Mouse (Mus musculus): ENCODE data around the gene Jph4. TPM values are rescaled to one million over a fixed set of nuclear protein-coding genes. Genes with fewer than 3 reads are reported as not detected.
A peak's percentile ranks its signal among the peaks of the same experiment; 100 is the strongest.

Jph4 gene
- polyA plus RNA-seq, 1 experiment from 2014 or later = 0.18 TPM

DNA sequence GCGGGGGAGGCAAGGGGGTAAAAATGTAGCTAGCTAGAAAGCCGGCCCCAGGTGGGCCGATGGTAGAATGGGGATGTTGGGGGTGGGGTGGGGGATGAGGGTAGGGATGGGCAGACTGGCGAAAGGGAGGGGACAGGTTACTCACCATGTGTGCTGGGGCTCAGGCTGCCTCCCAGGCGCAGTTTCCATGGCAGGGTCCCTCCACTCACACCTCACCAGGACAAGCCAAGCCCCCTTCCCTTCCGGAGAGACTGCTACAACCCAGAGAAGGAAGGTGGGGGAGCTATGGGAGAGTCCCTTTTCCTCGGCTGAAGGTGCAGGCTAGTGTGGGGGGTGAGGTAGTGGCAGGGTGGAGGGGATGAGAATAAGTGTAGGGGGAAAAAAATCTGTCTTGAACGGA lies 889 bp downstream of the Jph4 start:
- H3K9ac ChIP-seq (ENCODE audit: low read length) = no peak overlapping the region
- no peaks in the 10 kb centered on the region for H3K9me3 ChIP-seq (ENCODE audit: control insufficient read depth, low read length)

DNA sequence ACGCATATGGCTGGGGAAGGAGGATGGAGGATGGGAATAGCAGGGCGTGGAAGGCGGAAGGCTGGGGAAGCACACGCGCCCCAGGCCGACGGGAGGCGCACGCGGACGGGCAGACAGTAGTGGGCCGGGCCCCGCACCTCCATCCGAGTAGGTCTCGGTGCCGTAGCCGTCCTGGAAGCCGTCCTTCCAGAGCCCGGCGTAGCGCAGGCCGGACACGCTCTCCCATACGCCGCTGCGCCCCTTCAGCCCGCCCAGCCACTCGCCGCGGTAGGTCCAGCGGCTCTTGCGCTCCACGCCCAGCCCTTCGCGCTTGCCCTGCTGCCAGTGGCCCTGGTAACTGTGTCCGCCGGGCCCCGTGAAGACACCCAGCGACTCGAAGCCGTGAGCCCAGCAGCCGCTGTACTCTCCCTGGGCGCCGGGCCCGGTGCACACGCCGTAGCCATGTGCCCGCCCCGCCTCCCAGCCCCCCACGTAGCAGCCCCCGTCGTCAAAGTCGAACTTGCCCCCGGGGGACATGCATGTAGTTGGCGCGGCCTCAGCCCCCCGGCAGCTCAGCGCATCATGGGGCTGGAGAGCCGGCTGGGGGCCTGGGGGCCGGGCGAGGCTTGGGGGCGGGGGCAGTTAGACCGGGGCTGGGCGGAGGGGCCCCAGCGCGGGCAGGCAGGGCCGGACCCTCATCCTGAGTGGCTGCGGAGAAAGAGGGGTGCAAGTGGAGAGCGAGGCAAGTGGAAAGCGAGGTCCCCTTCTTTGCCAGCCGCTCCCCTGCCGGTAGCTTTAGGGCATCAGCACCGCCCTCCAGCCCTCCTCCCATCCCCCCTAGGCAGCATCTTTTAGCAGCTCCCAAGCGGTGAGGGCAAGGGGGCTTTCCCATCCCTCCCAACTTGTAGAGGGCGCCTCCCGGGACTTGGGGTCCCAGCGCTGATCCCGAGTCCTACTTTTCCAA lies 1.7 kb downstream of the Jph4 start:
- no peak overlapping the region for H3K27ac ChIP-seq (replicated peaks in 1 of 2; ENCODE audit: control insufficient read depth in 1 of 2, insufficient read depth in 1 of 2, low read depth in 2 of 2, low read length in 2 of 2)
- H3K4me2 ChIP-seq (ENCODE audit: low read length) = peak overlapping the region; percentile 92
- no peaks in the 10 kb centered on the region for H3K36me3 ChIP-seq (ENCODE audit: control insufficient read depth, insufficient read depth, low read length)
- no peaks in the 10 kb centered on the region for H3K9me3 ChIP-seq (ENCODE audit: control insufficient read depth, low read length)
- H3K4me3 ChIP-seq (ENCODE audit: control insufficient read depth in 1 of 2, insufficient read depth in 1 of 2, low read depth in 1 of 2, low read length in 2 of 2) = peak overlapping the region; percentile 42 to 55
- peak overlapping the region; percentile 68 for H3K9ac ChIP-seq (ENCODE audit: low read length)
- under 1% methylated on average over 58 of the region's 78 CpGs for WGBS
- ATAC-seq (ENCODE audit: insufficient number of reproducible peaks, insufficient read depth, low FRiP score, low read depth) = peak; percentile 46
- peaks cover 77% of the 10 kb centered on the region for H3K27me3 ChIP-seq (ENCODE audit: control insufficient read depth, insufficient read depth, low read length)
- H3K4me1 ChIP-seq (ENCODE audit: control insufficient read depth in 2 of 2, insufficient read depth in 2 of 2, low read length in 2 of 2) = peaks cover 2 to 20% of the 10 kb centered on the region in 2 experiments; a peak in 3 of 4 replicates

More for the DNA sequence above, 889 bp downstream of the Jph4 start:
- Histone ChIP-seq H3K27me3 (ENCODE audit: control insufficient read depth, insufficient read depth, low read length) (peaks cover 69% of the 10 kb centered on the region), H3K27ac (replicated peaks in 1 of 2; ENCODE audit: control insufficient read depth in 1 of 2, insufficient read depth in 1 of 2, low read depth in 2 of 2, low read length in 2 of 2) (no peak overlapping the region), H3K36me3 (ENCODE audit: control insufficient read depth, insufficient read depth, low read length) (no peaks in the 10 kb centered on the region), H3K4me1 (ENCODE audit: control insufficient read depth in 2 of 2, insufficient read depth in 2 of 2, low read length in 2 of 2) (peaks cover 2 to 20% of the 10 kb centered on the region in 2 experiments; a peak in 3 of 4 replicates), H3K4me2 (ENCODE audit: low read length) (peak overlapping the region; percentile 92), H3K4me3 (ENCODE audit: control insufficient read depth in 1 of 2, insufficient read depth in 1 of 2, low read depth in 1 of 2, low read length in 2 of 2) (peak overlapping the region in 1 of 2 experiments; percentile 55; a peak in 1 of 4 replicates)
- ATAC-seq (ENCODE audit: insufficient number of reproducible peaks, insufficient read depth, low FRiP score, low read depth) = no peak
- 2% methylated on average over 8 of the region's 8 CpGs for WGBS

- Histone ChIP-seq H3K9me3 (ENCODE audit: control insufficient read depth, low read length) (no peaks in the 10 kb centered on the region), H3K4me3 (ENCODE audit: control insufficient read depth in 1 of 2, insufficient read depth in 1 of 2, low read depth in 1 of 2, low read length in 2 of 2) (peak overlapping the region; percentile 42 to 55; a peak in 3 of 4 replicates), H3K4me2 (ENCODE audit: low read length) (peak overlapping the region; percentile 92), H3K36me3 (ENCODE audit: control insufficient read depth, insufficient read depth, low read length) (no peaks in the 10 kb centered on the region), H3K27me3 (ENCODE audit: control insufficient read depth, insufficient read depth, low read length) (peaks cover 86% of the 10 kb centered on the region), H3K27ac (replicated peaks in 1 of 2; ENCODE audit: control insufficient read depth in 1 of 2, insufficient read depth in 1 of 2, low read depth in 2 of 2, low read length in 2 of 2) (no peak overlapping the region), H3K4me1 (ENCODE audit: control insufficient read depth in 2 of 2, insufficient read depth in 2 of 2, low read length in 2 of 2) (peaks cover 7 to 23% of the 10 kb centered on the region in 2 experiments; a peak in 3 of 4 replicates), H3K9ac (ENCODE audit: low read length) (no peak overlapping the region)
- WGBS = 9% methylated on average over 26 of the region's 26 CpGs
- ATAC-seq (ENCODE audit: insufficient number of reproducible peaks, insufficient read depth, low FRiP score, low read depth) = no peak
These were observed 2.6 kb downstream of the Jph4 start for GRCm38 (mm10) chr14:55113975-55114645.

- Histone ChIP-seq H3K4me3 (ENCODE audit: control insufficient read depth in 1 of 2, insufficient read depth in 1 of 2, low read depth in 1 of 2, low read length in 2 of 2) (no peak overlapping the region), H3K27ac (replicated peaks in 1 of 2; ENCODE audit: control insufficient read depth in 1 of 2, insufficient read depth in 1 of 2, low read depth in 2 of 2, low read length in 2 of 2) (no peak overlapping the region), H3K36me3 (ENCODE audit: control insufficient read depth, insufficient read depth, low read length) (no peaks in the 10 kb centered on the region), H3K4me2 (ENCODE audit: low read length) (no peak overlapping the region), H3K4me1 (ENCODE audit: control insufficient read depth in 2 of 2, insufficient read depth in 2 of 2, low read length in 2 of 2) (peaks cover 8 to 25% of the 10 kb centered on the region in 2 experiments; a peak in 3 of 4 replicates), H3K9ac (ENCODE audit: low read length) (no peak overlapping the region), H3K27me3 (ENCODE audit: control insufficient read depth, insufficient read depth, low read length) (peaks cover 90% of the 10 kb centered on the region), H3K9me3 (ENCODE audit: control insufficient read depth, low read length) (no peaks in the 10 kb centered on the region)
- WGBS = 59% methylated on average over 51 of the region's 51 CpGs
- ATAC-seq (ENCODE audit: insufficient number of reproducible peaks, insufficient read depth, low FRiP score, low read depth) = no peak
These were observed 3.3 kb downstream of the Jph4 start for GRCm38 (mm10) chr14:55113351-55113974.

- H3K9ac ChIP-seq (ENCODE audit: low read length) = no peak overlapping the region
- peaks cover 8 to 25% of the 10 kb centered on the region in 2 experiments; a peak in 3 of 4 replicates for H3K4me1 ChIP-seq (ENCODE audit: control insufficient read depth in 2 of 2, insufficient read depth in 2 of 2, low read length in 2 of 2)
- no peaks in the 10 kb centered on the region for H3K36me3 ChIP-seq (ENCODE audit: control insufficient read depth, insufficient read depth, low read length)
- no peak overlapping the region for H3K4me3 ChIP-seq (ENCODE audit: control insufficient read depth in 1 of 2, insufficient read depth in 1 of 2, low read depth in 1 of 2, low read length in 2 of 2)
- WGBS = 76% methylated on average over 2 of the region's 2 CpGs
- H3K9me3 ChIP-seq (ENCODE audit: control insufficient read depth, low read length) = no peaks in the 10 kb centered on the region
- ATAC-seq (ENCODE audit: insufficient number of reproducible peaks, insufficient read depth, low FRiP score, low read depth) = no peak
- H3K4me2 ChIP-seq (ENCODE audit: low read length) = no peak overlapping the region
- no peak overlapping the region for H3K27ac ChIP-seq (replicated peaks in 1 of 2; ENCODE audit: control insufficient read depth in 1 of 2, insufficient read depth in 1 of 2, low read depth in 2 of 2, low read length in 2 of 2)
- H3K27me3 ChIP-seq (ENCODE audit: control insufficient read depth, insufficient read depth, low read length) = peaks cover 84% of the 10 kb centered on the region
These were observed 5.0 kb downstream of the Jph4 start for GRCm38 (mm10) chr14:55111720-55112119.

GRCm38 (mm10) chr14:55110076-55110475 lies 6.7 kb downstream of the Jph4 start:
- no peaks in the 10 kb centered on the region for H3K36me3 ChIP-seq (ENCODE audit: control insufficient read depth, insufficient read depth, low read length)
- 31% methylated on average over 9 of the region's 9 CpGs for WGBS
- peaks cover 15 to 23% of the 10 kb centered on the region in 2 experiments for H3K4me1 ChIP-seq (ENCODE audit: control insufficient read depth in 2 of 2, insufficient read depth in 2 of 2, low read length in 2 of 2)
- no peak overlapping the region for H3K27ac ChIP-seq (replicated peaks in 1 of 2; ENCODE audit: control insufficient read depth in 1 of 2, insufficient read depth in 1 of 2, low read depth in 2 of 2, low read length in 2 of 2)
- no peaks in the 10 kb centered on the region for H3K9me3 ChIP-seq (ENCODE audit: control insufficient read depth, low read length)
- H3K9ac ChIP-seq (ENCODE audit: low read length) = no peak overlapping the region
- no peak for ATAC-seq (ENCODE audit: insufficient number of reproducible peaks, insufficient read depth, low FRiP score, low read depth)
- H3K4me2 ChIP-seq (ENCODE audit: low read length) = no peak overlapping the region
- peaks cover 67% of the 10 kb centered on the region for H3K27me3 ChIP-seq (ENCODE audit: control insufficient read depth, insufficient read depth, low read length)
- H3K4me3 ChIP-seq (ENCODE audit: control insufficient read depth in 1 of 2, insufficient read depth in 1 of 2, low read depth in 1 of 2, low read length in 2 of 2) = no peak overlapping the region
